ENCODE assay signal across 9 mouse cellular contexts in the genomic region with DNA sequence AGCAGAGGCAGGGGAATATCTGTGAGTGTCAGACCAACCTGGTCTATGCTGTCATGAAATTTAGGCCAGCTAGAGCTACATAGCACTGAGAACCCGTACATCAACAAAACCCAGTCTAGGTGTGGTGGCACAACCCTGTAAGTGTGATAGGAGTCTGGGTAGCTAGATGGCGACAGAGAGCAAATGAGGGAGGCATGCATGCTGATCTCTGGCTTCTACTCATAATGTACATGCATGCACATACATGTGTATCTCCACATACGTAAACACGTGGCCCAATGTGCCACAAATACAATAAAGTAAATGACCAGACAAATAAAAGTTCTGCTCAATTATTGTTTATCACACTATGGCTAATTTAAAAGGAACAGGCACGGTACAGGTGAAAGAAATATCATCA. TPM values are rescaled to one million over a fixed set of nuclear protein-coding genes. Genes with fewer than 3 reads are reported as not detected.
A peak's percentile ranks its signal among the peaks of the same experiment; 100 is the strongest.
DNase-seq lines count a peak whose midpoint lies in the region; ATAC-seq lines count a peak whose summit lies in the region.
"Had no signal": no experiment of that assay in that cellular context is flagged by ENCODE, and none has a peak within 500 bp of the region (broad histone marks: within the 10 kb centered on the region; RNA-seq: fewer than 3 reads in every experiment).

No protein-coding gene starts in this region.

- H3K9me3 ChIP-seq in intestine, embryonic 15.5 days = no peaks in the 10 kb centered on the region; the same call in 1 of the 2 replicates
- no peaks in the 10 kb centered on the region for H3K9me3 ChIP-seq in intestine, embryonic 16.5 days (ENCODE audit: control insufficient read depth, low read length)
- H3K9me3 ChIP-seq: embryonic facial prominence, embryonic 13.5 days had no signal

- H3K9ac ChIP-seq in intestine, embryonic 15.5 days = no peak overlapping the region
- H3K9ac ChIP-seq in intestine, embryonic 16.5 days (ENCODE audit: low read depth, low read length) = no peak overlapping the region

- H3K4me1 ChIP-seq in intestine, embryonic 15.5 days (replicated peaks) = peaks cover 15% of the 10 kb centered on the region
- peaks cover 8% of the 10 kb centered on the region; the same call in 1 of the 2 replicates for H3K4me1 ChIP-seq in intestine, embryonic 16.5 days (ENCODE audit: control insufficient read depth, insufficient read depth, low read length)

- peak; percentile 57 for DNase-seq in urinary bladder, postnatal 14 days (ENCODE audit: low spot score)
- no peak for DNase-seq in urinary bladder, postnatal 10 days (ENCODE audit: low spot score)
- DNase-seq in cerebellum, postnatal 14 days = peak; percentile 89 to 92
- DNase-seq in lung, postnatal 14 days = peak; percentile 61
- no peak for DNase-seq in ovary, postnatal 36 days (ENCODE audit: low spot score)
- no peak for DNase-seq in layer of hippocampus, adult 11-12 months (ENCODE audit: low spot score)

- no peak overlapping the region for H3K4me3 ChIP-seq in intestine, embryonic 15.5 days (replicated peaks)
- no peak overlapping the region for H3K4me3 ChIP-seq in intestine, embryonic 16.5 days (ENCODE audit: low read length)
- H3K4me3 ChIP-seq: embryonic facial prominence, embryonic 13.5 days had no signal

- ATAC-seq in intestine, embryonic 15.5 days = peak; percentile 25; the same call in 1 of the 2 replicates
- ATAC-seq in intestine, embryonic 16.5 days = no peak

- H3K36me3 ChIP-seq in intestine, embryonic 15.5 days = no peaks in the 10 kb centered on the region
- no peaks in the 10 kb centered on the region for H3K36me3 ChIP-seq in intestine, embryonic 16.5 days (ENCODE audit: control insufficient read depth, insufficient read depth, low read length)
- H3K36me3 ChIP-seq: embryonic facial prominence, embryonic 13.5 days had no signal

- H3K27me3 ChIP-seq in intestine, embryonic 15.5 days (replicated peaks) = peaks cover 48% of the 10 kb centered on the region
- peaks cover 48% of the 10 kb centered on the region for H3K27me3 ChIP-seq in intestine, embryonic 16.5 days (replicated peaks; ENCODE audit: control insufficient read depth, insufficient read depth, low read length)

- H3K4me2 ChIP-seq in intestine, embryonic 15.5 days (replicated peaks) = no peak overlapping the region
- no peak overlapping the region for H3K4me2 ChIP-seq in intestine, embryonic 16.5 days (ENCODE audit: low read depth, low read length)
- H3K4me2 ChIP-seq: embryonic facial prominence, embryonic 13.5 days had no signal

- H3K27ac ChIP-seq in intestine, embryonic 15.5 days = no peak overlapping the region
- H3K27ac ChIP-seq in intestine, embryonic 16.5 days (ENCODE audit: low read length) = no peak overlapping the region
- H3K27ac ChIP-seq: embryonic facial prominence, embryonic 13.5 days had no signal

- 35% methylated on average over 5 of the region's 5 CpGs for WGBS in intestine, embryonic 15.5 days
- WGBS in intestine, embryonic 16.5 days = 35% methylated on average over 5 of the region's 5 CpGs

RNA-seq across cellular contexts. Expression of gene Nptxr, which starts 3.5 kb away (rescaled TPM):
- 2.8 and 3.3 TPM in 2 replicates for polyA plus RNA-seq in intestine, embryonic 15.5 days (2015; fragmentation: Nextera tagmentation; extraction: Ambion mirVana)
- 1.3 and 1.8 TPM in 2 replicates for polyA plus RNA-seq in intestine, embryonic 16.5 days (2015; fragmentation: Nextera tagmentation; extraction: Ambion mirVana)

RNA-seq across cellular contexts. Expression of gene Npcd, which starts 25.9 kb away (rescaled TPM):
- polyA plus RNA-seq in intestine, embryonic 15.5 days (2015; fragmentation: Nextera tagmentation; extraction: Ambion mirVana) = 0.23 and 0.27 TPM in 2 replicates
- polyA plus RNA-seq in intestine, embryonic 16.5 days (2015; fragmentation: Nextera tagmentation; extraction: Ambion mirVana) = not detected in 2 replicates

RNA-seq across cellular contexts. Expression of gene Cbx6, which starts 26.4 kb away (rescaled TPM):
- polyA plus RNA-seq in intestine, embryonic 15.5 days (2015; fragmentation: Nextera tagmentation; extraction: Ambion mirVana) = 39.1 and 39.7 TPM in 2 replicates
- polyA plus RNA-seq in intestine, embryonic 16.5 days (2015; fragmentation: Nextera tagmentation; extraction: Ambion mirVana) = 31.4 and 31.6 TPM in 2 replicates

RNA-seq across cellular contexts. Expression of gene Dnal4, which starts 30.5 kb away (rescaled TPM):
- 42.6 and 44.5 TPM in 2 replicates for polyA plus RNA-seq in intestine, embryonic 15.5 days (2015; fragmentation: Nextera tagmentation; extraction: Ambion mirVana)
- 38.8 and 43.0 TPM in 2 replicates for polyA plus RNA-seq in intestine, embryonic 16.5 days (2015; fragmentation: Nextera tagmentation; extraction: Ambion mirVana)

Comparison
In these comparisons a context has a peak if more than half of its experiments do, and no peak if none do; other contexts are left out.
1. DNase-seq: peak in urinary bladder, postnatal 14 days (single experiment), cerebellum, postnatal 14 days (2 of 2) and lung, postnatal 14 days (single experiment); none in urinary bladder, postnatal 10 days (single experiment), ovary, postnatal 36 days (single experiment) and layer of hippocampus, adult 11-12 months (single experiment).